Mouse (Mus musculus): Measurements from ENCODE around the gene St8sia4. TPM values are rescaled to one million over a fixed set of nuclear protein-coding genes. Genes with fewer than 3 reads are reported as not detected.
"Not testable (repeated sequence)": the region's sequence is repeated elsewhere in the genome, so short reads cannot be mapped to it uniquely, and the experiment has no call there.

Gene St8sia4
- polyA plus RNA-seq, 1 experiment from 2014 or later: 1.0 TPM

DNA sequence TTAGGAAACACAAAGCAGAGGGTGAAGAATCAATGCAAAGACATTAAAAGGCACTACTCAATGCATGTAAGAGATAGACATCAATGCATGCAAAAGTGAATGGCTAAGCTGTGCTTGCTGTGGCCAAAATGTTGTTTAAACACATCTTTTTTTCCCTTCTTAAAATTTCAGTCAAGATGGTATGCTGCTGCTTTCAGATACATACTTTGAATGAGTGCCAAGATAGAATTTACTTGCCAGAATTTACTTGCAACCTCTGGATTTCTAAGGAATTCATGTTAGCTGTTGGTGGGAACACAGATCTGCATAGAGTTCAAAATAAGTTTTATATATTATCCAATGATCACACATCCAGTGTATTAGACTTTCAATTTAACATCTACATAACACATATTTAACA is 77.9 kb downstream of the St8sia4 start:
- Histone ChIP-seq H3K4me2 (no peak overlapping the region), H3K27me3 (ENCODE audit: control insufficient read depth, insufficient read depth, low read length) (no peaks in the 10 kb centered on the region), H3K36me3 (ENCODE audit: control insufficient read depth, insufficient read depth, low read length) (no peaks in the 10 kb centered on the region), H3K4me1 (ENCODE audit: control insufficient read depth, insufficient read depth, low read length) (no peaks in the 10 kb centered on the region), H3K27ac (ENCODE audit: low read depth, low read length) (no peak overlapping the region), H3K9me3 (replicated peaks; ENCODE audit: control insufficient read depth, low read length) (no peaks in the 10 kb centered on the region), H3K9ac (ENCODE audit: low read depth, low read length) (no peak overlapping the region), H3K4me3 (ENCODE audit: low read depth, low read length) (no peak overlapping the region)
- ATAC-seq (replicated peaks; ENCODE audit: insufficient number of reproducible peaks, low FRiP score, low TSS enrichment): no peak

DNA sequence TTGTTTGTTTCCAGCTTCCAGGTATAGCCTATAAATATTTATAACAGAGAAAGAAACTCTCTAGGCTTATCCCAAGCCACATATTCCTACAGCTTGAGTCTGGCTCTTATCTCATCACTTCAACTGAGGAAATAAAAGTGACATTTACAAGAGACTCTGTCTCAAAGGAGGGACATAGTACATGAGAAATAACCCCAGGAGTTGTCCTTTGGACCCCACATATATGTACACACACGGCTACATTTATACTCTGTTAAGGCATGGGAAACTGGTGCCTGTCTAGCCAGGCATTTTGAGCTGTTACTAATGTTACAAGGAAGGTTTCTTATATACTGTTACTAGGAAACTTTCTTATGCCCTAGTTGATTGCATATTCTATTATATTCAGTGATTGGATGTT is 84.1 kb downstream of the St8sia4 start:
- H3K4me1 ChIP-seq (ENCODE audit: control insufficient read depth, insufficient read depth, low read length): no peaks in the 10 kb centered on the region
- WGBS (ENCODE audit: insufficient replicate concordance): 92% methylated on average over 1 of the region's 1 CpGs
- H3K4me2 ChIP-seq: no peak overlapping the region
- H3K27me3 ChIP-seq (ENCODE audit: control insufficient read depth, insufficient read depth, low read length): no peaks in the 10 kb centered on the region
- H3K9ac ChIP-seq (ENCODE audit: low read depth, low read length): no peak overlapping the region
- H3K36me3 ChIP-seq (ENCODE audit: control insufficient read depth, insufficient read depth, low read length): no peaks in the 10 kb centered on the region
- no peak overlapping the region for H3K27ac ChIP-seq (ENCODE audit: low read depth, low read length)
- no peaks in the 10 kb centered on the region for H3K9me3 ChIP-seq (replicated peaks; ENCODE audit: control insufficient read depth, low read length)
- no peak overlapping the region for H3K4me3 ChIP-seq (ENCODE audit: low read depth, low read length)
- no peak for ATAC-seq (replicated peaks; ENCODE audit: insufficient number of reproducible peaks, low FRiP score, low TSS enrichment)

DNA sequence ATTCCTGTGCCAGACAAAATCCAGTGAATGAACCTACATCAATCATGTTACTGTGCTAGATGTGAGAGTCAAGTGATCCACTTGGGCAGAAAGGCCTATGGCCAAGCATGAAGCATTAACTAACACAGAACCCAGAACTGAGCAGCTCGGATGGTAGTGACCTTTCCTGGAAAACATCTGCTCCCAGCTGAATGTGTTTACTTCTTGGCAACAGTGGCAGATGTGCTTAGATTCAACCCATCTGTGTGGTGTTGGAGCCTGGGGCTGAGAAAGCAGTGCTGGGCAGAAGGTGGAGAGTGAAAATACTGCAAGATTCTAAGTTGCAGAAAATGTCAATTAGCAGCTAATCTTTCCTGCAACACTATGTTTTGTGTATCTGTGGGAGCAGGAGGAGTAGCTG is 85.1 kb downstream of the St8sia4 start:
- Histone ChIP-seq H3K36me3 (ENCODE audit: control insufficient read depth, insufficient read depth, low read length) (no peaks in the 10 kb centered on the region), H3K9ac (ENCODE audit: low read depth, low read length) (no peak overlapping the region), H3K27ac (ENCODE audit: low read depth, low read length) (no peak overlapping the region), H3K4me3 (ENCODE audit: low read depth, low read length) (no peak overlapping the region), H3K4me2 (no peak overlapping the region), H3K27me3 (ENCODE audit: control insufficient read depth, insufficient read depth, low read length) (no peaks in the 10 kb centered on the region), H3K9me3 (replicated peaks; ENCODE audit: control insufficient read depth, low read length) (no peaks in the 10 kb centered on the region), H3K4me1 (ENCODE audit: control insufficient read depth, insufficient read depth, low read length) (no peaks in the 10 kb centered on the region)
- no peak for ATAC-seq (replicated peaks; ENCODE audit: insufficient number of reproducible peaks, low FRiP score, low TSS enrichment)
- 39% methylated on average over 1 of the region's 1 CpGs for WGBS (ENCODE audit: insufficient replicate concordance)

DNA sequence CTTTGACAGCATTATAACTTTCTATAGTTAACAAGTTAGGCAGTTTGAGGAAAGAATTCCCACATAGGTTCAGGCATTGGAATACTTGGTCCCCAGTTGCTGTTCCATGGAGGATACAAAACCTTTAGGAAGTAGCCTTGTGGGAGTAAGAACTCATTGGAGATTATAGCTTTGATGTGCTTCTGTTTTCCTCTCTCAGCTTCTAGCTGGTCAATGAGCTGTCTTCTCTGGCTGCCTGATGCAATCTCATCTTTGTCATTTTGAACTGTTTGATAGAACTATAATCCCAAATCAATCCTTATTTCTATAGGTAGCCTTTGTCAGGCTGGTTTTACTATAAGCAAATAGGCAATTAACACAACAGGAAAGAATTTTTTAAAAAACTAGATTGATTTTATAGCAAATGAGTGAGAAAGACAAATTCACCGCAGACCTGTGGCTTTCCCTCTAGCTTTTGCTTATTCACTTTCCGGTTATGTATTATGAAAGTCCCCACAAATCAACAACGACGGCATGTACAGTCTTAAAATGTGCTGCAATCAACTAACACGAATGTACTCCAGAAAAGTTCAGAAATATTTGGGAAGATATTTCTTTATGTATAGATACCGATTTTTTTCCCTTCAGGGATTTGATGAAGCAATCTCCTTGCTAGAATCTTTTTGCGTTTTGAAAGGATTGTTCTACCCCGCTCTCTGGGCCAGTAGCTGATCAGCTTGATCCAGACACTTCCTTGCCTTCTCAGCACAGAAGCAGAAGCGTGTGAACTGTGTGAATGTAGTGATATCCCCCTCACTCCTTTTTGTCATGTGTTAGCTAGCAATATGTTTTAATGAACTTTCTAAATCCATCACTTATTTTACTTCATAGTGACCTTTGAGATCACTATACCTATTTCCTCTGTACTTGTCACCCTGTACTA is 94.5 kb downstream of the St8sia4 start:
- WGBS (ENCODE audit: insufficient replicate concordance): 82% methylated on average over 9 of the region's 9 CpGs
- Histone ChIP-seq H3K4me2 (no peak overlapping the region), H3K9me3 (replicated peaks; ENCODE audit: control insufficient read depth, low read length) (no peaks in the 10 kb centered on the region), H3K4me1 (ENCODE audit: control insufficient read depth, insufficient read depth, low read length) (no peaks in the 10 kb centered on the region), H3K36me3 (ENCODE audit: control insufficient read depth, insufficient read depth, low read length) (no peaks in the 10 kb centered on the region), H3K27me3 (ENCODE audit: control insufficient read depth, insufficient read depth, low read length) (no peaks in the 10 kb centered on the region), H3K9ac (ENCODE audit: low read depth, low read length) (no peak overlapping the region), H3K4me3 (ENCODE audit: low read depth, low read length) (no peak overlapping the region), H3K27ac (ENCODE audit: low read depth, low read length) (no peak overlapping the region)
- no peak for ATAC-seq (replicated peaks; ENCODE audit: insufficient number of reproducible peaks, low FRiP score, low TSS enrichment)

DNA sequence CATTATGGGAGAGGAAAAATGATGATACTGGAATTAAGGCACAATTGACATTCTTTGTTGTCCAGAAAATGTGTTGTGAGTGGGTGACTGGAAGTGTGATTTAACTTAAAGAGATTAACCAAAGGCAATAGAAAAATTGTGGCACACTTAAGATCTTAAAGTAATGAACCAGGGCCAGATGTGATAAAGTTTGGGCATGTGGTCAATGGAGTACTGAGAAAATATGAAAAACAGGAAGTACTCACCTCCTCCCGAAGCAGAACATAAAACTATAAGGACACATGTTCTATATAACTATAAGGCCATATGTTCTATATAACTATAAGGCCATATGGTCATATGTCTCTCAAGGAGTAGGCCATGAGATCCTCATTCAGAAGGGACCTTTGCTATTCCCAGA is 96.3 kb downstream of the St8sia4 start:
- no peaks in the 10 kb centered on the region for H3K4me1 ChIP-seq (ENCODE audit: control insufficient read depth, insufficient read depth, low read length)
- no peak overlapping the region for H3K9ac ChIP-seq (ENCODE audit: low read depth, low read length)
- H3K4me2 ChIP-seq: no peak overlapping the region
- no peaks in the 10 kb centered on the region for H3K36me3 ChIP-seq (ENCODE audit: control insufficient read depth, insufficient read depth, low read length)
- 76% methylated on average over 1 of the region's 1 CpGs for WGBS (ENCODE audit: insufficient replicate concordance)
- H3K4me3 ChIP-seq (ENCODE audit: low read depth, low read length): no peak overlapping the region
- no peaks in the 10 kb centered on the region for H3K9me3 ChIP-seq (replicated peaks; ENCODE audit: control insufficient read depth, low read length)
- H3K27me3 ChIP-seq (ENCODE audit: control insufficient read depth, insufficient read depth, low read length): no peaks in the 10 kb centered on the region
- no peak overlapping the region for H3K27ac ChIP-seq (ENCODE audit: low read depth, low read length)
- no peak for ATAC-seq (replicated peaks; ENCODE audit: insufficient number of reproducible peaks, low FRiP score, low TSS enrichment)

DNA sequence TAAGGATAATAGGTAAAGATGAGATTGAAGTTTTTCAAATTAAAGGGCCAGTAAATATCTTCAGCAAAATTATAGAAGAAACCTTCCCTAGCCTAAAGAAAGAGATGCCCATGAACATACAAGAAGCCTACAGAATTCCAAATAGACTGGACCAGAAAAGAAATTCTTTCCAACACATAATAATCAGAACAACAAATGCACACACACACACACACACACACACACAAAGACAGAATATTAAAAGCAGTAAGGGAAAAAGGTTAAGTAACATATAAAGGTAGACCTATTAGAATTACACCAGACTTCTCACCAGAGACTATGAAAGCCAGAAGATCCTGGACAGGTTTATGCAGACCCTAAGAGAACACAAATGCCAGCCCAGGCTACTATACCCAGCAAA is 112.8 kb downstream of the St8sia4 start:
- not testable (repeated sequence) for H3K9me3 ChIP-seq (replicated peaks; ENCODE audit: control insufficient read depth, low read length); ATAC-seq (replicated peaks; ENCODE audit: insufficient number of reproducible peaks, low FRiP score, low TSS enrichment); H3K4me2 ChIP-seq

DNA sequence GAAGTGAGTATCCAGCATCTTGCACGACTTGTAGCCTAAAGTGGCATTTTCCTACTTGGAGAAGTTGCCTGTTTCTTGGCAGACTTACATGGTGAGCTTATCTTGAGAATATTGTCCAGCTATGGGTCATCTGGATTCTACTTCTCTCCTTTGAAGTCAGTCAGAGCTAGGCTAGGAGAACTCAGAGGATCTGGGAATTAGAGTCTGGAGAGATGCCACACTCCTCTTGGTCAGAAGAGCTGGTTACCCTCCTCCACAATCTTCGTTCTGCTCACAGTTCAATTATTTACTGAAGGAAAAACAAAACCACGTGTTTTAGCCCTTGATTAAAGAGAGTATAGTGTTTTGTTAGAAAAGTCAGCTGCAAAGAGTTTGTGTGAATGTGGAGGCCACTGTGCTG is 125.9 kb downstream of the St8sia4 start:
- Histone ChIP-seq H3K9me3 (replicated peaks; ENCODE audit: control insufficient read depth, low read length) (no peaks in the 10 kb centered on the region), H3K4me1 (ENCODE audit: control insufficient read depth, insufficient read depth, low read length) (no peaks in the 10 kb centered on the region), H3K36me3 (ENCODE audit: control insufficient read depth, insufficient read depth, low read length) (no peaks in the 10 kb centered on the region), H3K4me3 (ENCODE audit: low read depth, low read length) (no peak overlapping the region), H3K4me2 (no peak overlapping the region), H3K27ac (ENCODE audit: low read depth, low read length) (no peak overlapping the region), H3K27me3 (ENCODE audit: control insufficient read depth, insufficient read depth, low read length) (no peaks in the 10 kb centered on the region), H3K9ac (ENCODE audit: low read depth, low read length) (no peak overlapping the region)
- WGBS (ENCODE audit: insufficient replicate concordance): 63% methylated on average over 3 of the region's 3 CpGs
- no peak for ATAC-seq (replicated peaks; ENCODE audit: insufficient number of reproducible peaks, low FRiP score, low TSS enrichment)

More for the DNA sequence above, 112.8 kb downstream of the St8sia4 start:
- H3K27me3 ChIP-seq (ENCODE audit: control insufficient read depth, insufficient read depth, low read length); H3K4me3 ChIP-seq (ENCODE audit: low read depth, low read length); H3K9ac ChIP-seq (ENCODE audit: low read depth, low read length); H3K4me1 ChIP-seq (ENCODE audit: control insufficient read depth, insufficient read depth, low read length); H3K36me3 ChIP-seq (ENCODE audit: control insufficient read depth, insufficient read depth, low read length); H3K27ac ChIP-seq (ENCODE audit: low read depth, low read length): not testable (repeated sequence)
